Mouse (Mus musculus): ENCODE data around the gene Ndufv2.

Gene Ndufv2

GRCm38 (mm10) chr17:66101380-66102330 lies at the start of gene Ndufv2:
Gene Ndufv2, minus strand, starts transcription at chr17:66101559.
- DNase-seq, result peak; percentile 92 to 95

- no peak for DNase-seq
These were observed 29.9 kb upstream of the Ndufv2 start for GRCm38 (mm10) chr17:66131212-66131611.

- DNase-seq, result no peak
These were observed 29.0 kb upstream of the Ndufv2 start for GRCm38 (mm10) chr17:66130371-66130770.

- DNase-seq, result no peak
These were observed 23.9 kb upstream of the Ndufv2 start for GRCm38 (mm10) chr17:66125211-66125610.

GRCm38 (mm10) chr17:66123816-66124610 lies 22.7 kb upstream of the Ndufv2 start:
- no peak for DNase-seq

GRCm38 (mm10) chr17:66123066-66123815 lies 21.9 kb upstream of the Ndufv2 start, which contains the start of gene Ddx11:
Gene Ddx11, plus strand, starts transcription at chr17:66123520.
- DNase-seq, result peak; percentile 89 to 91

GRCm38 (mm10) chr17:66120701-66121100 lies 19.3 kb upstream of the Ndufv2 start:
- no peak for DNase-seq

- no peak for DNase-seq
These were observed 17.6 kb upstream of the Ndufv2 start for GRCm38 (mm10) chr17:66118991-66119390.

- DNase-seq, result no peak
These were observed 10.8 kb upstream of the Ndufv2 start for GRCm38 (mm10) chr17:66112166-66112565.

- DNase-seq, result peak; percentile 90 to 92
These were observed 10.1 kb upstream of the Ndufv2 start, which contains the start of gene Washc1 for GRCm38 (mm10) chr17:66111402-66111959. Gene Washc1, plus strand, starts transcription at chr17:66111545.

GRCm38 (mm10) chr17:66110746-66111145 lies 9.4 kb upstream of the Ndufv2 start:
- DNase-seq, result no peak

GRCm38 (mm10) chr17:66108198-66108597 lies 6.8 kb upstream of the Ndufv2 start:
- DNase-seq, result no peak

GRCm38 (mm10) chr17:66107466-66107865 lies 6.1 kb upstream of the Ndufv2 start:
- no peak for DNase-seq

- DNase-seq, result peak; percentile 48 to 63
These were observed 5.4 kb upstream of the Ndufv2 start for GRCm38 (mm10) chr17:66106601-66107267.

GRCm38 (mm10) chr17:66104076-66104475 lies 2.7 kb upstream of the Ndufv2 start:
- no peak for DNase-seq

GRCm38 (mm10) chr17:66100566-66101379 lies 586 bp downstream of the Ndufv2 start:
- no peak for DNase-seq

GRCm38 (mm10) chr17:66092664-66093063 lies 8.7 kb downstream of the Ndufv2 start:
- DNase-seq, result no peak

- DNase-seq, result no peak
These were observed 9.3 kb downstream of the Ndufv2 start for GRCm38 (mm10) chr17:66092065-66092464.

GRCm38 (mm10) chr17:66091392-66091791 lies 10.0 kb downstream of the Ndufv2 start:
- no peak for DNase-seq

- DNase-seq, result no peak
These were observed 11.1 kb downstream of the Ndufv2 start for GRCm38 (mm10) chr17:66090251-66090650.

GRCm38 (mm10) chr17:66085038-66085437 lies 16.3 kb downstream of the Ndufv2 start:
- DNase-seq, result no peak
